Mouse (Mus musculus): ENCODE measurements around the gene Sag. TPM values are rescaled to one million over a fixed set of nuclear protein-coding genes. Genes with fewer than 3 reads are reported as not detected.

Sag gene
- polyA plus RNA-seq, 1 experiment = 0.80 TPM

- Histone ChIP-seq H3K4me1 (ENCODE audit: control insufficient read depth, insufficient read depth, low read length) (no peaks in the 10 kb centered on the region), H3K27me3 (ENCODE audit: control insufficient read depth, insufficient read depth, low read length) (no peaks in the 10 kb centered on the region), H3K27ac (ENCODE audit: insufficient read depth, low read length) (no peak overlapping the region), H3K4me3 (replicated peaks; ENCODE audit: insufficient read depth, low read depth, low read length) (no peak overlapping the region)
- 72% methylated on average over 2 of the region's 2 CpGs for WGBS
- DNase-seq = no peak
- TF ChIP-seq CTCF (IDR thresholded peaks at IDR 0.05; ENCODE audit: borderline replicate concordance, insufficient read depth, low read depth, low read length) = no peak
- no peak for TF ChIP-seq POLR2A (IDR thresholded peaks at IDR 0.05; ENCODE audit: borderline replicate concordance, insufficient read depth, low read length)
Measured at GRCm38 (mm10) chr1:87773336-87773735, 30.1 kb upstream of the Sag start.

- Histone ChIP-seq H3K4me3 (replicated peaks; ENCODE audit: insufficient read depth, low read depth, low read length) (no peak overlapping the region), H3K4me1 (ENCODE audit: control insufficient read depth, insufficient read depth, low read length) (no peaks in the 10 kb centered on the region), H3K27me3 (ENCODE audit: control insufficient read depth, insufficient read depth, low read length) (no peaks in the 10 kb centered on the region), H3K27ac (ENCODE audit: insufficient read depth, low read length) (no peak overlapping the region)
- no peak for TF ChIP-seq CTCF (IDR thresholded peaks at IDR 0.05; ENCODE audit: borderline replicate concordance, insufficient read depth, low read depth, low read length)
- no peak for TF ChIP-seq POLR2A (IDR thresholded peaks at IDR 0.05; ENCODE audit: borderline replicate concordance, insufficient read depth, low read length)
- DNase-seq = no peak
- 93% methylated on average over 7 of the region's 7 CpGs for WGBS
Measured at GRCm38 (mm10) chr1:87774845-87775244, 28.6 kb upstream of the Sag start.

- Histone ChIP-seq H3K4me1 (ENCODE audit: control insufficient read depth, insufficient read depth, low read length) (no peaks in the 10 kb centered on the region), H3K27ac (ENCODE audit: insufficient read depth, low read length) (no peak overlapping the region), H3K27me3 (ENCODE audit: control insufficient read depth, insufficient read depth, low read length) (no peaks in the 10 kb centered on the region), H3K4me3 (replicated peaks; ENCODE audit: insufficient read depth, low read depth, low read length) (no peak overlapping the region)
- DNase-seq = no peak
- 84% methylated on average over 5 of the region's 5 CpGs for WGBS
- TF ChIP-seq CTCF (IDR thresholded peaks at IDR 0.05; ENCODE audit: borderline replicate concordance, insufficient read depth, low read depth, low read length) = no peak
- TF ChIP-seq POLR2A (IDR thresholded peaks at IDR 0.05; ENCODE audit: borderline replicate concordance, insufficient read depth, low read length) = no peak
Measured at GRCm38 (mm10) chr1:87779204-87779785, 24.2 kb upstream of the Sag start.

GRCm38 (mm10) chr1:87785703-87786102 is 17.8 kb upstream of the Sag start:
- DNase-seq = no peak
- 65% methylated on average over 8 of the region's 8 CpGs for WGBS
- no peak overlapping the region for H3K27ac ChIP-seq (ENCODE audit: insufficient read depth, low read length)
- H3K4me3 ChIP-seq (replicated peaks; ENCODE audit: insufficient read depth, low read depth, low read length) = no peak overlapping the region
- TF ChIP-seq CTCF (IDR thresholded peaks at IDR 0.05; ENCODE audit: borderline replicate concordance, insufficient read depth, low read depth, low read length) = no peak
- no peak for TF ChIP-seq POLR2A (IDR thresholded peaks at IDR 0.05; ENCODE audit: borderline replicate concordance, insufficient read depth, low read length)
- peaks cover 3% of the 10 kb centered on the region; the same call in 1 of the 2 replicates for H3K4me1 ChIP-seq (ENCODE audit: control insufficient read depth, insufficient read depth, low read length)
- H3K27me3 ChIP-seq (ENCODE audit: control insufficient read depth, insufficient read depth, low read length) = no peaks in the 10 kb centered on the region

- Histone ChIP-seq H3K4me3 (replicated peaks; ENCODE audit: insufficient read depth, low read depth, low read length) (no peak overlapping the region), H3K4me1 (ENCODE audit: control insufficient read depth, insufficient read depth, low read length) (peaks cover 3% of the 10 kb centered on the region; the same call in 1 of the 2 replicates), H3K27me3 (ENCODE audit: control insufficient read depth, insufficient read depth, low read length) (no peaks in the 10 kb centered on the region), H3K27ac (ENCODE audit: insufficient read depth, low read length) (no peak overlapping the region)
- no peak for DNase-seq
- TF ChIP-seq POLR2A (IDR thresholded peaks at IDR 0.05; ENCODE audit: borderline replicate concordance, insufficient read depth, low read length) (no peak), CTCF (IDR thresholded peaks at IDR 0.05; ENCODE audit: borderline replicate concordance, insufficient read depth, low read depth, low read length) (no peak)
- 43% methylated on average over 7 of the region's 7 CpGs for WGBS
Measured at GRCm38 (mm10) chr1:87786251-87786650, 17.2 kb upstream of the Sag start.

GRCm38 (mm10) chr1:87789665-87790064 is 13.8 kb upstream of the Sag start:
- no peak overlapping the region for H3K4me3 ChIP-seq (replicated peaks; ENCODE audit: insufficient read depth, low read depth, low read length)
- DNase-seq = peak; percentile 41 to 49

DNA sequence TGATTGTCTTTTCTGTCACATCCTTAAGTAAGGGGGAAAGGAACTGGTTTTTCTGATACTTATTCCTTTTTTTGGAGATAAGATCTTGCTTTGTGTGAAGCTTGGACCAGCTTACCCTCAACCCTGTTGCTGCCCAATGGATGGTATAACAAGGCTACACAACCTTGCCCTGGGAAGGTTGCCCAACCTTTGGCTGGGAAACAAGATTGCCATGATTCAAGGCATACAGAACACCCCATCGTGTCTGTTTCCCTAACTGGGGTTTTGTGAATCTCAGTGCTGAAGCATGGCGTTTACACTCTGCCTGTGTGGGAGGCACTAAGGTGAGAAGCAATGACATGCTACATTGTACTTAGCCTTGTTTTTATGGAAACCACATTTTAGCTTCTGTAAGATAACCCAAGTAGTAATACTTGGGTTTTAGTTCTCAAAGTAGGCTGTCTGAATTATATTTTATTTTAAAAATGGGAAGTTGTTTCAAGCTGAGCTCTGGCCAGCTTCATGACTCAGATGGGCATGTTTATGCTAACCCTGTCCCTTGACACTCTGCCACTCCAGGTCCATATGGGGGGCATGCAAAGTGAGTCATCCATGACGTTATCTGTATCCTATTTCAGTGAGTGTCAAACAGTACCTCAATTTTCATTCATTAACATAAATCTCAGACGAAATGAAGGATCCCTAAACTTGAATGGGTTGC is 10.9 kb upstream of the Sag start:
- Histone ChIP-seq H3K27me3 (ENCODE audit: control insufficient read depth, insufficient read depth, low read length) (no peaks in the 10 kb centered on the region), H3K4me3 (replicated peaks; ENCODE audit: insufficient read depth, low read depth, low read length) (no peak overlapping the region), H3K27ac (ENCODE audit: insufficient read depth, low read length) (0 out of 2 replicates have a peak overlapping the region, but pooled peaks have one; percentile 43), H3K4me1 (ENCODE audit: control insufficient read depth, insufficient read depth, low read length) (peaks cover 15% of the 10 kb centered on the region)
- DNase-seq = peak in 1 of 2 experiments; percentile 77
- TF ChIP-seq POLR2A (IDR thresholded peaks at IDR 0.05; ENCODE audit: borderline replicate concordance, insufficient read depth, low read length) (no peak), CTCF (IDR thresholded peaks at IDR 0.05; ENCODE audit: borderline replicate concordance, insufficient read depth, low read depth, low read length) (no peak)
- 23% methylated on average over 4 of the region's 4 CpGs for WGBS

More at GRCm38 (mm10) chr1:87789665-87790064, 13.8 kb upstream of the Sag start:
- Histone ChIP-seq H3K27me3 (ENCODE audit: control insufficient read depth, insufficient read depth, low read length) (no peaks in the 10 kb centered on the region), H3K4me1 (ENCODE audit: control insufficient read depth, insufficient read depth, low read length) (peaks cover 15% of the 10 kb centered on the region), H3K27ac (ENCODE audit: insufficient read depth, low read length) (no peak overlapping the region)
- WGBS = 53% methylated on average over 8 of the region's 8 CpGs
- TF ChIP-seq CTCF (IDR thresholded peaks at IDR 0.05; ENCODE audit: borderline replicate concordance, insufficient read depth, low read depth, low read length) = no peak
- no peak for TF ChIP-seq POLR2A (IDR thresholded peaks at IDR 0.05; ENCODE audit: borderline replicate concordance, insufficient read depth, low read length)

- WGBS = 46% methylated on average over 6 of the region's 6 CpGs
- no peaks in the 10 kb centered on the region for H3K27me3 ChIP-seq (ENCODE audit: control insufficient read depth, insufficient read depth, low read length)
- H3K4me1 ChIP-seq (ENCODE audit: control insufficient read depth, insufficient read depth, low read length) = peaks cover 15% of the 10 kb centered on the region
- no peak for TF ChIP-seq CTCF (IDR thresholded peaks at IDR 0.05; ENCODE audit: borderline replicate concordance, insufficient read depth, low read depth, low read length)
- TF ChIP-seq POLR2A (IDR thresholded peaks at IDR 0.05; ENCODE audit: borderline replicate concordance, insufficient read depth, low read length) = no peak
- H3K4me3 ChIP-seq (replicated peaks; ENCODE audit: insufficient read depth, low read depth, low read length) = no peak overlapping the region
- peak overlapping the region; percentile 43; the same call in 1 of the 2 replicates for H3K27ac ChIP-seq (ENCODE audit: insufficient read depth, low read length)
- DNase-seq = peak in 1 of 2 experiments; percentile 37
Measured at GRCm38 (mm10) chr1:87793138-87793449, 10.4 kb upstream of the Sag start.

Data from cerebellum, adult 2 months (tissue).